Mouse (Mus musculus): ENCODE measurements around the gene Dnah11.

DNA sequence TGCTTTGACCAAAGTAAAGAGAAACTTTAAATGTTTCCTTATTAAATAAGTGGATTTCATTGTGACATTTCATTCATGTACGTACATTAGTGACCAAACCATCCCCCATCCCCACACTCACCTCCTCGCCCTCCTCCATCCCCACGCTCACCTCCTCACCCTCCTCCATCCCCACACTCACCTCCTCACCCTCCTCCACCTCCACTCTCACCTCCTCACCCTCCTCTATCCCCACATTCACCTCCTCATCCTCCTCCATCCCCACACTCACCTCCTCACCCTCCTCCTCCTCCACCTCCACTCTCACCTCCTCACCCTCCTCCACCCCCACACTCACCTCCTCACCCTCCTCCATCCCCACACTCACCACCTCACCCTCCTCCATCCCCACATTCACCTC, 337.6 kb downstream of the Dnah11 start:
- TF ChIP-seq CTCF (IDR thresholded peaks at IDR 0.05; ENCODE audit: low read depth, low read length) (no peak), POLR2A (IDR thresholded peaks at IDR 0.05; ENCODE audit: extremely low read depth, insufficient read depth, low read length) (no peak)

All from liver, adult 2 months (tissue).